Mouse (Mus musculus) intestine, embryonic 14.5 days (tissue): Measurements from ENCODE around the gene Tpsab1. TPM values are rescaled to one million over a fixed set of nuclear protein-coding genes. Genes with fewer than 3 reads are reported as not detected.

Source experiments
- ATAC-seq: fragments of 200-750 bp; cut with Nextera tagmentation; replicated peaks from 2 replicates; pipeline ENCODE4 v1.8.0; 2017; ENCODE audit warnings: low read depth, moderate number of reproducible peaks, moderate TSS enrichment, moderate library complexity; ENCODE audit not compliant: low FRiP score, low TSS enrichment
- DNase-seq: peaks from one replicate; pipeline ENCODE4 v3.0.0-alpha.2; 2018; ENCODE audit warnings: low spot score
- H3K27ac ChIP-seq: fragments of 300-500 bp; sonication (generic); 2 replicates; pipeline ENCODE4 v1.5.1; 2014; ENCODE audit warnings: low read depth, mild to moderate bottlenecking, control low read depth
- H3K27me3 ChIP-seq: fragments of 300-500 bp; sonication (generic); replicated peaks from 2 replicates; pipeline ENCODE4 v1.6.1; 2014; ENCODE audit warnings: low read length, control low read depth; ENCODE audit not compliant: control insufficient read depth, insufficient read depth
- H3K36me3 ChIP-seq: fragments of 300-500 bp; sonication (generic); 2 replicates; pipeline ENCODE4 v1.6.1; 2014; ENCODE audit warnings: low read length, control low read depth; ENCODE audit not compliant: control insufficient read depth, insufficient read depth
- H3K4me1 ChIP-seq: fragments of 300-500 bp; sonication (generic); replicated peaks from 2 replicates; pipeline ENCODE4 v1.6.1; 2014; ENCODE audit warnings: low read length, control low read depth, mixed read lengths; ENCODE audit not compliant: control insufficient read depth, insufficient read depth
- H3K4me2 ChIP-seq: fragments of 300-500 bp; sonication (generic); 2 replicates; pipeline ENCODE4 v1.6.1; 2014; ENCODE audit warnings: low read length
- H3K4me3 ChIP-seq: fragments of 300-500 bp; sonication (generic); 2 replicates; pipeline ENCODE4 v1.5.1; 2014; ENCODE audit warnings: low read depth, low read length, control low read depth, mixed read lengths
- H3K9ac ChIP-seq: fragments of 300-500 bp; sonication (generic); 2 replicates; pipeline ENCODE4 v1.6.1; 2014; ENCODE audit warnings: mild to moderate bottlenecking, low read length
- H3K9me3 ChIP-seq: fragments of 300-500 bp; sonication (generic); 2 replicates; pipeline ENCODE4 v1.6.1; 2016; ENCODE audit warnings: low read length, control low read depth; ENCODE audit not compliant: control insufficient read depth
- WGBS: fragments of 180-500 bp; shearing (Covaris S2); extraction: QIAGEN DNeasy Blood & Tissue Kit; methylation state at CpG from one replicate; pipeline ENCODE4 v1.1.7; 2014; 5-methylcytosine and 5-hydroxymethylcytosine counted together
- polyA plus RNA-seq: library from polyadenylated mRNA; unstranded; fragments of >200 nt; fragmentation: Nextera tagmentation; extraction: Ambion mirVana; gene quantifications from 2 replicates; pipeline ENCODE4 v1.2.1, GENCODE M21; 2014

Gene Tpsab1
- polyA plus RNA-seq, 1 experiment from 2014 or later: not detected

GRCm38 (mm10) chr17:25340003-25340402, 5.4 kb downstream of the Tpsab1 start:
- Histone ChIP-seq H3K27ac (no peak overlapping the region), H3K9ac (no peak overlapping the region)
- DNase-seq: no peak

GRCm38 (mm10) chr17:25338218-25338617, 7.1 kb downstream of the Tpsab1 start:
- H3K27me3 ChIP-seq: 0 out of 2 replicates have a peak, but pooled peaks cover 6% of the 10 kb centered on the region
- H3K4me1 ChIP-seq: no peaks in the 10 kb centered on the region
- no peak overlapping the region for H3K27ac ChIP-seq
- 77% methylated on average over 4 of the region's 4 CpGs for WGBS
- no peak for ATAC-seq
- no peaks in the 10 kb centered on the region for H3K36me3 ChIP-seq
- DNase-seq: no peak
- H3K9me3 ChIP-seq: no peaks in the 10 kb centered on the region
- H3K9ac ChIP-seq: no peak overlapping the region
- H3K4me3 ChIP-seq: no peak overlapping the region
- H3K4me2 ChIP-seq: no peak overlapping the region

More at GRCm38 (mm10) chr17:25340003-25340402, 5.4 kb downstream of the Tpsab1 start:
- no peak for ATAC-seq
- no peaks in the 10 kb centered on the region for H3K36me3 ChIP-seq
- H3K27me3 ChIP-seq: no peaks in the 10 kb centered on the region
- no peaks in the 10 kb centered on the region for H3K9me3 ChIP-seq
- no peak overlapping the region for H3K4me3 ChIP-seq
- no peak overlapping the region for H3K4me2 ChIP-seq
- 91% methylated on average over 6 of the region's 6 CpGs for WGBS
- H3K4me1 ChIP-seq: no peaks in the 10 kb centered on the region

GRCm38 (mm10) chr17:25333943-25334342, 11.4 kb downstream of the Tpsab1 start:
- Histone ChIP-seq H3K4me1 (no peaks in the 10 kb centered on the region), H3K4me2 (no peak overlapping the region), H3K4me3 (no peak overlapping the region), H3K36me3 (no peaks in the 10 kb centered on the region), H3K27me3 (peaks cover 6% of the 10 kb centered on the region; the same call in 1 of the 2 replicates), H3K27ac (no peak overlapping the region), H3K9me3 (no peaks in the 10 kb centered on the region), H3K9ac (no peak overlapping the region)
- 2% methylated on average over 8 of the region's 8 CpGs for WGBS
- DNase-seq: peak; percentile 86
- no peak for ATAC-seq

- no peaks in the 10 kb centered on the region for H3K4me1 ChIP-seq
- H3K27me3 ChIP-seq: peaks cover 6% of the 10 kb centered on the region; the same call in 1 of the 2 replicates
- H3K9ac ChIP-seq: no peak overlapping the region
- H3K27ac ChIP-seq: no peak overlapping the region
- DNase-seq: no peak
- H3K4me3 ChIP-seq: no peak overlapping the region
- H3K36me3 ChIP-seq: no peaks in the 10 kb centered on the region
- H3K9me3 ChIP-seq: no peaks in the 10 kb centered on the region
- no peak for ATAC-seq
- H3K4me2 ChIP-seq: no peak overlapping the region
- WGBS: 71% methylated on average over 9 of the region's 9 CpGs
Observed at GRCm38 (mm10) chr17:25332321-25332720, 13.0 kb downstream of the Tpsab1 start.

- DNase-seq: no peak
- Histone ChIP-seq H3K36me3 (no peaks in the 10 kb centered on the region), H3K4me2 (no peak overlapping the region), H3K9ac (no peak overlapping the region), H3K4me3 (no peak overlapping the region), H3K9me3 (no peaks in the 10 kb centered on the region), H3K4me1 (no peaks in the 10 kb centered on the region), H3K27me3 (no peaks in the 10 kb centered on the region), H3K27ac (no peak overlapping the region)
- WGBS: 15% methylated on average over 2 of the region's 2 CpGs
- ATAC-seq: no peak
Observed at GRCm38 (mm10) chr17:25322930-25323329, 22.4 kb downstream of the Tpsab1 start.

GRCm38 (mm10) chr17:25320819-25321218, 24.5 kb downstream of the Tpsab1 start:
- H3K9me3 ChIP-seq: no peaks in the 10 kb centered on the region
- H3K36me3 ChIP-seq: no peaks in the 10 kb centered on the region
- no peak for ATAC-seq
- no peak overlapping the region for H3K4me2 ChIP-seq
- H3K27me3 ChIP-seq: no peaks in the 10 kb centered on the region
- no peaks in the 10 kb centered on the region for H3K4me1 ChIP-seq
- 87% methylated on average over 8 of the region's 8 CpGs for WGBS
- no peak for DNase-seq
- no peak overlapping the region for H3K27ac ChIP-seq
- H3K9ac ChIP-seq: no peak overlapping the region
- no peak overlapping the region for H3K4me3 ChIP-seq

GRCm38 (mm10) chr17:25318354-25318753, 27.0 kb downstream of the Tpsab1 start, which contains the start of gene Prss29:
Gene Prss29 (plus strand): TSS chr17:25318654.
- WGBS: 77% methylated on average over 5 of the region's 5 CpGs
- no peaks in the 10 kb centered on the region for H3K4me1 ChIP-seq
- no peak for ATAC-seq
- no peak for DNase-seq
- H3K4me3 ChIP-seq: no peak within 1 kb of the TSS
- H3K36me3 ChIP-seq: no peaks in the 10 kb centered on the region
- no peaks in the 10 kb centered on the region for H3K27me3 ChIP-seq
- no peak within 1 kb of the TSS for H3K4me2 ChIP-seq
- no peak within 1 kb of the TSS for H3K9ac ChIP-seq
- no peaks in the 10 kb centered on the region for H3K9me3 ChIP-seq
- H3K27ac ChIP-seq: no peak within 1 kb of the TSS

GRCm38 (mm10) chr17:25308346-25308745, 37.0 kb downstream of the Tpsab1 start, which contains the start of gene Prss28:
Gene Prss28 (plus strand): TSS chr17:25308646.
- Histone ChIP-seq H3K9me3 (no peaks in the 10 kb centered on the region), H3K4me3 (no peak within 1 kb of the TSS), H3K27me3 (no peaks in the 10 kb centered on the region), H3K36me3 (no peaks in the 10 kb centered on the region), H3K27ac (no peak within 1 kb of the TSS), H3K4me2 (no peak within 1 kb of the TSS), H3K4me1 (no peaks in the 10 kb centered on the region), H3K9ac (no peak within 1 kb of the TSS)
- no peak for DNase-seq
- ATAC-seq: no peak
- WGBS: 28% methylated on average over 4 of the region's 4 CpGs

GRCm38 (mm10) chr17:25298094-25298493, 47.3 kb downstream of the Tpsab1 start, which contains the start of gene Prss34:
Gene Prss34 (plus strand): TSS chr17:25298394.
- H3K27me3 ChIP-seq: no peaks in the 10 kb centered on the region
- H3K27ac ChIP-seq: no peak within 1 kb of the TSS
- 79% methylated on average over 5 of the region's 5 CpGs for WGBS
- H3K4me3 ChIP-seq: no peak within 1 kb of the TSS
- H3K4me1 ChIP-seq: no peaks in the 10 kb centered on the region
- no peaks in the 10 kb centered on the region for H3K9me3 ChIP-seq
- DNase-seq (no peak), ATAC-seq (no peak)
- no peaks in the 10 kb centered on the region for H3K36me3 ChIP-seq
- no peak within 1 kb of the TSS for H3K4me2 ChIP-seq
- H3K9ac ChIP-seq: no peak within 1 kb of the TSS
